Mouse (Mus musculus) liver, embryonic 11.5 days (tissue): ENCODE measurements around the gene Ssr2. TPM values are rescaled to one million over a fixed set of nuclear protein-coding genes. Genes with fewer than 3 reads are reported as not detected.
A peak's percentile ranks its signal among the peaks of the same experiment; 100 is the strongest.

Experiments used
- ATAC-seq: fragments of 200-750 bp; cut with Nextera tagmentation; replicated peaks from 2 replicates; pipeline ENCODE4 v1.8.0; 2017; ENCODE audit warnings: moderate number of reproducible peaks, mild to moderate bottlenecking, moderate TSS enrichment, moderate library complexity; ENCODE audit not compliant: low FRiP score
- DNase-seq: peaks from one replicate; pipeline ENCODE4 v3.0.0-alpha.2; 2017; ENCODE audit warnings: low spot score
- H3K27ac ChIP-seq: fragments of 300-500 bp; sonication (generic); 2 replicates; pipeline ENCODE4 v1.5.1; 2014; ENCODE audit warnings: mild to moderate bottlenecking, low read depth, low read length, control low read depth
- H3K27me3 ChIP-seq: fragments of 300-500 bp; sonication (generic); replicated peaks from 2 replicates; pipeline ENCODE4 v1.6.1; 2014; ENCODE audit warnings: low read length, mixed read lengths; ENCODE audit not compliant: control insufficient read depth, insufficient read depth
- H3K36me3 ChIP-seq: fragments of 300-500 bp; sonication (generic); 2 replicates; pipeline ENCODE4 v1.6.1; 2014; ENCODE audit warnings: mild to moderate bottlenecking, low read length, moderate library complexity, mixed read lengths; ENCODE audit not compliant: control insufficient read depth, insufficient read depth
- H3K4me1 ChIP-seq: fragments of 300-500 bp; sonication (generic); replicated peaks from 2 replicates; pipeline ENCODE4 v1.6.1; 2014; ENCODE audit warnings: low read length, mixed read lengths; ENCODE audit not compliant: control insufficient read depth, insufficient read depth
- H3K4me2 ChIP-seq: fragments of 300-500 bp; sonication (generic); 2 replicates; pipeline ENCODE4 v1.6.1; 2014; ENCODE audit warnings: mild to moderate bottlenecking, control low read depth, moderate library complexity
- H3K4me3 ChIP-seq: fragments of 300-500 bp; sonication (generic); 2 replicates; pipeline ENCODE4 v1.5.1; 2014; ENCODE audit warnings: low read depth, low read length, control low read depth
- H3K9ac ChIP-seq: fragments of 300-500 bp; sonication (generic); 2 replicates; pipeline ENCODE4 v1.6.1; 2014; ENCODE audit warnings: low read depth, low read length, control low read depth
- H3K9me3 ChIP-seq: fragments of 300-500 bp; sonication (generic); 2 replicates; pipeline ENCODE4 v1.6.1; 2016; ENCODE audit warnings: low read length, inconsistent platforms, mixed read lengths; ENCODE audit not compliant: control insufficient read depth
- WGBS: fragments of 180-500 bp; shearing (Covaris S2); extraction: QIAGEN DNeasy Blood & Tissue Kit; methylation state at CpG from one replicate; pipeline ENCODE4 v1.1.7; 2014; 5-methylcytosine and 5-hydroxymethylcytosine counted together
- polyA plus RNA-seq: library from polyadenylated mRNA; unstranded; fragments of >200 nt; fragmentation: Nextera tagmentation; extraction: Ambion mirVana; gene quantifications from 2 replicates; pipeline ENCODE4 v1.2.1, GENCODE M21; 2014

Gene Ssr2
- polyA plus RNA-seq, 1 experiment from 2014 or later, result 307 TPM

- WGBS, result under 1% methylated on average over 60 of the region's 64 CpGs
- peak overlapping the region; percentile 92 for H3K4me2 ChIP-seq
- H3K9me3 ChIP-seq, result no peaks in the 10 kb centered on the region
- no peaks in the 10 kb centered on the region for H3K27me3 ChIP-seq
- peaks cover 64% of the 10 kb centered on the region for H3K4me1 ChIP-seq
- H3K4me3 ChIP-seq, result peak overlapping the region; percentile 81
- ATAC-seq, result peak; percentile 80
- H3K9ac ChIP-seq, result peak overlapping the region; percentile 88
- peak; percentile 83 for DNase-seq
- peak overlapping the region; percentile 95 for H3K27ac ChIP-seq
- no peaks in the 10 kb centered on the region for H3K36me3 ChIP-seq
These were observed 45.4 kb downstream of the Ssr2 start for GRCm38 (mm10) chr3:88620992-88621536.

GRCm38 (mm10) chr3:88621537-88622112, 45.9 kb downstream of the Ssr2 start:
- peak overlapping the region; percentile 95 for H3K27ac ChIP-seq
- DNase-seq, result peak; percentile 70
- peak overlapping the region; percentile 81 for H3K4me3 ChIP-seq
- peak; percentile 10; the same call in 1 of the 2 replicates for ATAC-seq
- H3K9ac ChIP-seq, result peak overlapping the region; percentile 88
- peak overlapping the region; percentile 92 for H3K4me2 ChIP-seq
- WGBS, result under 1% methylated on average over 36 of the region's 36 CpGs
- H3K27me3 ChIP-seq, result no peaks in the 10 kb centered on the region
- H3K9me3 ChIP-seq, result no peaks in the 10 kb centered on the region
- H3K36me3 ChIP-seq, result no peaks in the 10 kb centered on the region
- peaks cover 64% of the 10 kb centered on the region for H3K4me1 ChIP-seq

GRCm38 (mm10) chr3:88622113-88622940, 46.7 kb downstream of the Ssr2 start:
- Histone ChIP-seq H3K4me2 (peak overlapping the region; percentile 92), H3K4me1 (peaks cover 68% of the 10 kb centered on the region), H3K27ac (peak overlapping the region; percentile 95), H3K9me3 (no peaks in the 10 kb centered on the region), H3K27me3 (no peaks in the 10 kb centered on the region), H3K9ac (peak overlapping the region; percentile 88), H3K4me3 (peak overlapping the region; percentile 81), H3K36me3 (no peaks in the 10 kb centered on the region; the same call in 1 of the 2 replicates)
- no peak for ATAC-seq
- peak; percentile 59 for DNase-seq
- WGBS, result 0% methylated on average over 24 of the region's 24 CpGs

GRCm38 (mm10) chr3:88622941-88623345, 47.3 kb downstream of the Ssr2 start:
- H3K36me3 ChIP-seq, result no peaks in the 10 kb centered on the region; the same call in 1 of the 2 replicates
- no peak for DNase-seq
- peak overlapping the region; percentile 81 for H3K4me3 ChIP-seq
- 0% methylated on average over 5 of the region's 6 CpGs for WGBS
- H3K27ac ChIP-seq, result peak overlapping the region; percentile 95
- H3K9ac ChIP-seq, result peak overlapping the region; percentile 88
- ATAC-seq, result peak; percentile 34; the same call in 1 of the 2 replicates
- H3K4me1 ChIP-seq, result peaks cover 72% of the 10 kb centered on the region
- no peaks in the 10 kb centered on the region for H3K9me3 ChIP-seq
- H3K4me2 ChIP-seq, result peak overlapping the region; percentile 92
- H3K27me3 ChIP-seq, result no peaks in the 10 kb centered on the region

GRCm38 (mm10) chr3:88623346-88624135, 47.9 kb downstream of the Ssr2 start:
- DNase-seq (peak; percentile 59), ATAC-seq (no peak)
- Histone ChIP-seq H3K27ac (peak overlapping the region; percentile 95), H3K4me1 (peaks cover 71% of the 10 kb centered on the region), H3K4me2 (peak overlapping the region; percentile 92), H3K9me3 (no peaks in the 10 kb centered on the region), H3K27me3 (no peaks in the 10 kb centered on the region), H3K4me3 (peak overlapping the region; percentile 81), H3K9ac (peak overlapping the region; percentile 88), H3K36me3 (peaks cover under 1% of the 10 kb centered on the region; the same call in 1 of the 2 replicates)
- 4% methylated on average over 15 of the region's 15 CpGs for WGBS

- Histone ChIP-seq H3K9me3 (no peaks in the 10 kb centered on the region), H3K4me3 (peak overlapping the region; percentile 81)
- ATAC-seq, result no peak
These were observed 48.6 kb downstream of the Ssr2 start for GRCm38 (mm10) chr3:88624324-88624723.

GRCm38 (mm10) chr3:88624951-88625350, 49.3 kb downstream of the Ssr2 start:
- WGBS, result 35% methylated on average over 2 of the region's 2 CpGs
- Histone ChIP-seq H3K9me3 (no peaks in the 10 kb centered on the region), H3K4me1 (peaks cover 68% of the 10 kb centered on the region), H3K4me2 (peak overlapping the region; percentile 92), H3K36me3 (peaks cover 9% of the 10 kb centered on the region), H3K27me3 (no peaks in the 10 kb centered on the region), H3K4me3 (0 out of 2 replicates have a peak overlapping the region, but pooled peaks have one; percentile 81), H3K27ac (peak overlapping the region; percentile 95), H3K9ac (peak overlapping the region; percentile 15; the same call in 1 of the 2 replicates)
- no peak for ATAC-seq
- no peak for DNase-seq

More at GRCm38 (mm10) chr3:88624324-88624723, 48.6 kb downstream of the Ssr2 start:
- Histone ChIP-seq H3K27me3 (no peaks in the 10 kb centered on the region), H3K4me2 (peak overlapping the region; percentile 92), H3K36me3 (peaks cover 4% of the 10 kb centered on the region), H3K27ac (peak overlapping the region; percentile 95), H3K4me1 (peaks cover 70% of the 10 kb centered on the region), H3K9ac (peak overlapping the region; percentile 88)
- DNase-seq, result no peak
- 29% methylated on average over 4 of the region's 4 CpGs for WGBS

- Histone ChIP-seq H3K4me3 (no peak overlapping the region), H3K9ac (no peak overlapping the region), H3K27ac (no peak overlapping the region), H3K36me3 (peaks cover 15% of the 10 kb centered on the region), H3K4me1 (peaks cover 64% of the 10 kb centered on the region), H3K9me3 (no peaks in the 10 kb centered on the region), H3K4me2 (peak overlapping the region; percentile 9; the same call in 1 of the 2 replicates), H3K27me3 (no peaks in the 10 kb centered on the region)
- DNase-seq, result no peak
- ATAC-seq, result no peak
- WGBS, result 87% methylated on average over 7 of the region's 7 CpGs
These were observed 49.9 kb downstream of the Ssr2 start for GRCm38 (mm10) chr3:88625531-88625930.
